Mouse (Mus musculus) myocyte (in vitro differentiated cells): Measurements from ENCODE around the gene Diaph3.

Experiments
- CEBPB ChIP-seq: IDR thresholded peaks from 2 replicates; pipeline ENCODE4 v1.6.1; 2011; ENCODE audit warnings: mild to moderate bottlenecking, moderate library complexity; ENCODE audit not compliant: poor library complexity, insufficient read depth, severe bottlenecking
- E2F4 ChIP-seq: IDR thresholded peaks from one replicate; pipeline ENCODE4 v1.6.1; 2011; ENCODE audit warnings: mild to moderate bottlenecking, control low read depth, moderate library complexity; ENCODE audit not compliant: insufficient read depth
- MAX ChIP-seq: IDR thresholded peaks from one replicate; pipeline ENCODE4 v1.6.1; 2011; ENCODE audit warnings: low read depth, mild to moderate bottlenecking, control low read depth
- MYOD1 ChIP-seq, 3 experiments: IDR thresholded peaks; one replicate each; pipeline ENCODE4 v1.6.1; 2011; ENCODE audit warnings: control low read depth in 2 of 3, low read depth in 2 of 3, mild to moderate bottlenecking in 2 of 3, moderate library complexity in 1 of 3; ENCODE audit not compliant: insufficient read length in 2 of 3, control insufficient read depth in 1 of 3
- MYOG ChIP-seq, 3 experiments: IDR thresholded peaks; one replicate each; pipeline ENCODE4 v1.6.1; 2011; ENCODE audit warnings: control low read depth in 2 of 3, low read depth in 2 of 3, mild to moderate bottlenecking in 2 of 3; ENCODE audit not compliant: insufficient read length in 2 of 3, control insufficient read depth in 1 of 3, insufficient read depth in 1 of 3
- POLR2A ChIP-seq: IDR thresholded peaks from one replicate; pipeline ENCODE4 v1.6.1; 2011; ENCODE audit warnings: low read depth, mild to moderate bottlenecking, control low read depth, moderate library complexity; ENCODE audit not compliant: insufficient read length
- POLR2AphosphoS2 ChIP-seq: IDR thresholded peaks from one replicate; pipeline ENCODE4 v1.6.1; 2011; ENCODE audit warnings: low read depth, control low read depth; ENCODE audit not compliant: insufficient read length
- REST ChIP-seq: IDR thresholded peaks from one replicate; pipeline ENCODE4 v1.6.1; 2011; ENCODE audit warnings: mild to moderate bottlenecking, control low read depth, moderate library complexity; ENCODE audit not compliant: insufficient read depth, insufficient read length
- SRF ChIP-seq: IDR thresholded peaks from one replicate; pipeline ENCODE4 v1.6.1; 2011; ENCODE audit warnings: low read depth; ENCODE audit not compliant: control insufficient read depth, insufficient read length
- TCF12 ChIP-seq: IDR thresholded peaks from one replicate; pipeline ENCODE4 v1.6.1; 2011; ENCODE audit warnings: mild to moderate bottlenecking, control low read depth; ENCODE audit not compliant: poor library complexity, insufficient read depth, severe bottlenecking
- TCF3 ChIP-seq: IDR thresholded peaks from one replicate; pipeline ENCODE4 v1.6.1; 2011; ENCODE audit warnings: low read depth, control low read depth; ENCODE audit not compliant: insufficient read length
- USF1 ChIP-seq: IDR thresholded peaks from one replicate; pipeline ENCODE4 v1.6.1; 2011; ENCODE audit warnings: low read depth, mild to moderate bottlenecking, control low read depth, moderate library complexity

GRCm38 (mm10) chr14:87169151-87169550 lies 28.1 kb upstream of the Diaph3 start:
- no peak for TF ChIP-seq MAX
- TF ChIP-seq POLR2A, result no peak
- TF ChIP-seq POLR2AphosphoS2, result no peak
- TF ChIP-seq USF1, result no peak
- TF ChIP-seq TCF12, result no peak
- no peak for TF ChIP-seq REST
- TF ChIP-seq E2F4, result no peak
- no peak for TF ChIP-seq MYOD1 (IDR thresholded peaks at IDR 0.05; ENCODE audit: control insufficient read depth in 1 of 3, insufficient read length in 2 of 3, low read depth in 2 of 3)
- TF ChIP-seq MYOG (IDR thresholded peaks at IDR 0.05; ENCODE audit: control insufficient read depth in 1 of 3, insufficient read depth in 1 of 3, insufficient read length in 2 of 3, low read depth in 2 of 3), result no peak
- TF ChIP-seq SRF, result no peak
- no peak for TF ChIP-seq CEBPB
- TF ChIP-seq TCF3, result no peak
